Comparison of ENCODE assay signal across 10 mouse cellular contexts in genomic region chr5:148131458-148132131, GRCm38 (mm10).
A peak's percentile ranks its signal among the peaks of the same experiment; 100 is the strongest.
DNase-seq lines count a peak whose midpoint lies in the region; ATAC-seq lines count a peak whose summit lies in the region.
"Had no signal": no experiment of that assay in that cellular context is flagged by ENCODE, and none has a peak within 500 bp of the region (broad histone marks: within the 10 kb centered on the region; RNA-seq: fewer than 3 reads in every experiment).

No protein-coding gene starts in this region.

- no peaks in the 10 kb centered on the region for H3K27me3 ChIP-seq in heart, embryonic 13.5 days (replicated peaks)
- H3K27me3 ChIP-seq in heart, embryonic 12.5 days (replicated peaks), result no peaks in the 10 kb centered on the region
- no peaks in the 10 kb centered on the region for H3K27me3 ChIP-seq in embryonic facial prominence, embryonic 15.5 days
- no peaks in the 10 kb centered on the region for H3K27me3 ChIP-seq in heart, embryonic 16.5 days (ENCODE audit: control insufficient read depth, insufficient read depth, low read length)

- 47% methylated on average over 10 of the region's 10 CpGs for WGBS in heart, embryonic 13.5 days
- WGBS in heart, embryonic 12.5 days, result 46% methylated on average over 10 of the region's 10 CpGs
- WGBS in embryonic facial prominence, embryonic 15.5 days, result 49% methylated on average over 10 of the region's 10 CpGs
- WGBS in heart, embryonic 16.5 days, result 40% methylated on average over 10 of the region's 10 CpGs

- no peak for ATAC-seq in heart, embryonic 13.5 days (ENCODE audit: extremely low read depth, insufficient number of reproducible peaks, low FRiP score, low TSS enrichment)
- ATAC-seq in heart, embryonic 12.5 days (ENCODE audit: insufficient number of reproducible peaks, low FRiP score), result no peak
- 0 out of 2 replicates have a peak, but pooled peaks have one; percentile 21 for ATAC-seq in embryonic facial prominence, embryonic 15.5 days (ENCODE audit: insufficient number of reproducible peaks, low FRiP score, low TSS enrichment, low read depth)
- peak; percentile 32 for ATAC-seq in heart, embryonic 16.5 days (replicated peaks; ENCODE audit: extremely low read depth, insufficient read depth, low FRiP score)

- no peak overlapping the region for H3K4me2 ChIP-seq in heart, embryonic 13.5 days
- no peak overlapping the region for H3K4me2 ChIP-seq in heart, embryonic 12.5 days
- H3K4me2 ChIP-seq in embryonic facial prominence, embryonic 15.5 days (replicated peaks), result no peak overlapping the region
- no peak overlapping the region for H3K4me2 ChIP-seq in heart, embryonic 16.5 days (ENCODE audit: low read depth, low read length)

- no peak overlapping the region for H3K9ac ChIP-seq in heart, embryonic 13.5 days
- H3K9ac ChIP-seq in heart, embryonic 12.5 days, result no peak overlapping the region
- no peak overlapping the region for H3K9ac ChIP-seq in embryonic facial prominence, embryonic 15.5 days
- no peak overlapping the region for H3K9ac ChIP-seq in heart, embryonic 16.5 days (ENCODE audit: low read length)

- no peaks in the 10 kb centered on the region for H3K36me3 ChIP-seq in heart, embryonic 13.5 days
- no peaks in the 10 kb centered on the region for H3K36me3 ChIP-seq in heart, embryonic 12.5 days
- no peaks in the 10 kb centered on the region for H3K36me3 ChIP-seq in embryonic facial prominence, embryonic 15.5 days
- H3K36me3 ChIP-seq in heart, embryonic 16.5 days (ENCODE audit: control insufficient read depth, insufficient read depth), result no peaks in the 10 kb centered on the region
- H3K36me3 ChIP-seq: G1E had no signal

- peak; percentile 45 for DNase-seq in lung, postnatal 10 days
- no peak for DNase-seq in adipocyte (ENCODE audit: low spot score)
- DNase-seq in testis, postnatal 10 days (ENCODE audit: low spot score), result no peak
- DNase-seq: adrenal gland, postnatal 25 days; thymus, postnatal 14 days had no signal

- H3K4me3 ChIP-seq in heart, embryonic 13.5 days, result no peak overlapping the region
- no peak overlapping the region for H3K4me3 ChIP-seq in heart, embryonic 12.5 days
- H3K4me3 ChIP-seq in embryonic facial prominence, embryonic 15.5 days (replicated peaks), result no peak overlapping the region
- no peak overlapping the region for H3K4me3 ChIP-seq in heart, embryonic 16.5 days (ENCODE audit: low read length)

- peaks cover 11% of the 10 kb centered on the region for H3K4me1 ChIP-seq in heart, embryonic 13.5 days
- H3K4me1 ChIP-seq in heart, embryonic 12.5 days (replicated peaks), result peaks cover 8% of the 10 kb centered on the region; the same call in 1 of the 2 replicates
- H3K4me1 ChIP-seq in embryonic facial prominence, embryonic 15.5 days, result no peaks in the 10 kb centered on the region
- H3K4me1 ChIP-seq in heart, embryonic 16.5 days (ENCODE audit: control insufficient read depth, insufficient read depth, low read length), result peaks cover 6% of the 10 kb centered on the region; the same call in 1 of the 2 replicates

- H3K27ac ChIP-seq in heart, embryonic 13.5 days (replicated peaks), result peak overlapping the region; percentile 58
- no peak overlapping the region for H3K27ac ChIP-seq in heart, embryonic 12.5 days (ENCODE audit: poor library complexity, severe bottlenecking)
- H3K27ac ChIP-seq in embryonic facial prominence, embryonic 15.5 days (replicated peaks), result peak overlapping the region; percentile 30; the same call in 1 of the 2 replicates
- H3K27ac ChIP-seq in heart, embryonic 16.5 days (ENCODE audit: low read length), result peak overlapping the region; percentile 59

- H3K9me3 ChIP-seq in heart, embryonic 13.5 days, result no peaks in the 10 kb centered on the region
- H3K9me3 ChIP-seq in heart, embryonic 12.5 days (replicated peaks), result 0 out of 2 replicates have a peak, but pooled peaks cover 4% of the 10 kb centered on the region
- H3K9me3 ChIP-seq in embryonic facial prominence, embryonic 15.5 days (replicated peaks), result no peaks in the 10 kb centered on the region
- no peaks in the 10 kb centered on the region for H3K9me3 ChIP-seq in heart, embryonic 16.5 days (replicated peaks; ENCODE audit: control insufficient read depth, low read length)

Comparison
In these comparisons a context has a peak if more than half of its experiments do, and no peak if none do; other contexts are left out.
1. ATAC-seq: peak in embryonic facial prominence, embryonic 15.5 days (single experiment) and heart, embryonic 16.5 days (single experiment); none in heart, embryonic 13.5 days (single experiment) and heart, embryonic 12.5 days (single experiment).